Mouse (Mus musculus): ENCODE measurements at regions not wholly inside any gene's neighbourhood (a gene's known extent, or its start where the extent isn't known, plus 50 kb on each side); places are given as distances from the start of the nearest gene placed in this dataset.

DNA sequence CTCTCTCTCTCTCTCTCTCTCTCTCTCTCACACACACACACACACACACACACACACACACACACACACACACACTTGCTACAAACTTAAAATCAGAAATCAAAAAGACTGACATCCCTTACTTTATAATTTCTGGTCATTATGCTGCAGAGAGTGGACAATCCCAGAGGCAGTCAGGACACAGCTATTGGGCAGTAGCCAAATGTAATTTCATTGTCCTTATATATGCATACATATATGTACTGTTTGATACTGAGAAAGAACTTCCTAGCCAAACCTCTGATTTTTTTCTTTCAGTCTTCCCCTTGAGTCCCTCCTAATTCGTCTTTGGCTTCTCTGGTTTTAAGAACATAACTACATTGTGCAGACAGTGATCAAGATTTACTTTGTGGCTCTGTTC lies 277.3 kb upstream of the Pou3f3 start:
- no peak for TF ChIP-seq POLR2A (IDR thresholded peaks at IDR 0.05; ENCODE audit: insufficient read length, low read depth)
- TF ChIP-seq E2F4 (IDR thresholded peaks at IDR 0.05; ENCODE audit: insufficient read depth): no peak
- TF ChIP-seq POLR2AphosphoS2 (IDR thresholded peaks at IDR 0.05; ENCODE audit: insufficient read length, low read depth): no peak
- no peak for TF ChIP-seq REST (IDR thresholded peaks at IDR 0.05; ENCODE audit: insufficient read depth, insufficient read length)
- TF ChIP-seq USF1 (IDR thresholded peaks at IDR 0.05; ENCODE audit: low read depth): no peak
- TF ChIP-seq MAX (IDR thresholded peaks at IDR 0.05; ENCODE audit: low read depth): no peak
- no peak for TF ChIP-seq CEBPB (IDR thresholded peaks at IDR 0.05; ENCODE audit: insufficient read depth, poor library complexity, severe bottlenecking)
- TF ChIP-seq TCF3 (IDR thresholded peaks at IDR 0.05; ENCODE audit: insufficient read length, low read depth): no peak
- TF ChIP-seq MYOD1 (IDR thresholded peaks at IDR 0.05; ENCODE audit: control insufficient read depth in 1 of 3, insufficient read length in 2 of 3, low read depth in 2 of 3): no peak
- TF ChIP-seq SRF (IDR thresholded peaks at IDR 0.05; ENCODE audit: control insufficient read depth, insufficient read length, low read depth): no peak
